Mouse (Mus musculus): ENCODE results near the gene Efcab11. TPM values are rescaled to one million over a fixed set of nuclear protein-coding genes. Genes with fewer than 3 reads are reported as not detected.

Gene Efcab11
- total RNA-seq, 1 experiment = 2.9 TPM

- DNase-seq (ENCODE audit: low read depth, low spot score) = no peak
- H3K36me3 ChIP-seq (ENCODE audit: control insufficient read depth, insufficient read depth, low read length, poor library complexity, severe bottlenecking) = no peaks in the 10 kb centered on the region
- no peaks in the 10 kb centered on the region for H3K9me3 ChIP-seq (ENCODE audit: control insufficient read depth, insufficient read depth, low read depth, low read length)
- no peak overlapping the region for H3K27ac ChIP-seq (ENCODE audit: insufficient read depth, low read depth, low read length, poor library complexity, severe bottlenecking)
- H3K9ac ChIP-seq (ENCODE audit: insufficient read depth, low read depth, low read length, poor library complexity, severe bottlenecking) = no peak overlapping the region
- H3K4me1 ChIP-seq (ENCODE audit: control insufficient read depth in 2 of 2, insufficient read depth in 2 of 2, low read length in 2 of 2, poor library complexity in 1 of 2) = no peaks in the 10 kb centered on the region
- H3K4me3 ChIP-seq (ENCODE audit: insufficient read depth in 1 of 2, low read depth in 1 of 2, low read length in 2 of 2, poor library complexity in 1 of 2, severe bottlenecking in 1 of 2) = no peak overlapping the region
- in situ Hi-C loops (cut with MboI; ENCODE audit: low sequenced_read_pairs in 2 of 2, unreplicated experiment in 2 of 2) = no loop called here
- no peak for TF ChIP-seq ZNF384 (IDR thresholded peaks at IDR 0.05; ENCODE audit: low read depth, low read length)
- TF ChIP-seq CHD2 (IDR thresholded peaks at IDR 0.05; ENCODE audit: low read depth, low read length) = no peak
- no peak for TF ChIP-seq HCFC1 (IDR thresholded peaks at IDR 0.05; ENCODE audit: borderline replicate concordance, insufficient read depth, low read length)
- TF ChIP-seq ZC3H11A (IDR thresholded peaks at IDR 0.05; ENCODE audit: borderline replicate concordance, low read depth, low read length) = no peak
- no peak for TF ChIP-seq MAFK (IDR thresholded peaks at IDR 0.05; ENCODE audit: insufficient read depth, low read depth, low read length)
These were observed 160.0 kb downstream of the Efcab11 start for GRCm38 (mm10) chr12:99724206-99724605.

DNA sequence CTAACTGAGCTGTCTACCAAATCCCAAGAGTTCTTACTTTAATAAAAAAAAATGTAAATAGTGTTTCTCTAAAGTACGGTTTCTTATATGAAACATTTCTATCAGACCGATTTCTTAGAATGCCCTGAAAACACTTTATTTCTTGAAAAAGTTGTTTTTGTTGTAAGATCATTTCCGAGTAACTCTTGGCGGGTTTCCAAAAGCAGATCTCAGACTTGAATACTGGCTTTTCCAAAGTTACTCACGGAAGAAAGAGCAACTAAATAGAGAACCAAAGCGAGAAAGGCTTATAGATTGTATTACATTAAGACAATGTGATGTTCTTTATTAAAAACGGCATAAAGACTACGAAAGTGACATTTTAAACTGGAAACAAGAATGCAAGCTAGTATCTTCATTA, 160.4 kb downstream of the Efcab11 start:
- Histone ChIP-seq H3K36me3 (ENCODE audit: control insufficient read depth, insufficient read depth, low read length, poor library complexity, severe bottlenecking) (no peaks in the 10 kb centered on the region), H3K9ac (ENCODE audit: insufficient read depth, low read depth, low read length, poor library complexity, severe bottlenecking) (no peak overlapping the region), H3K4me3 (ENCODE audit: insufficient read depth in 1 of 2, low read depth in 1 of 2, low read length in 2 of 2, poor library complexity in 1 of 2, severe bottlenecking in 1 of 2) (no peak overlapping the region), H3K27ac (ENCODE audit: insufficient read depth, low read depth, low read length, poor library complexity, severe bottlenecking) (no peak overlapping the region), H3K4me1 (ENCODE audit: control insufficient read depth in 2 of 2, insufficient read depth in 2 of 2, low read length in 2 of 2, poor library complexity in 1 of 2) (no peaks in the 10 kb centered on the region), H3K9me3 (ENCODE audit: control insufficient read depth, insufficient read depth, low read depth, low read length) (no peaks in the 10 kb centered on the region)
- no peak for DNase-seq (ENCODE audit: low read depth, low spot score)
- TF ChIP-seq ZNF384 (IDR thresholded peaks at IDR 0.05; ENCODE audit: low read depth, low read length) (no peak), ZC3H11A (IDR thresholded peaks at IDR 0.05; ENCODE audit: borderline replicate concordance, low read depth, low read length) (no peak), HCFC1 (IDR thresholded peaks at IDR 0.05; ENCODE audit: borderline replicate concordance, insufficient read depth, low read length) (no peak), CHD2 (IDR thresholded peaks at IDR 0.05; ENCODE audit: low read depth, low read length) (no peak), MAFK (IDR thresholded peaks at IDR 0.05; ENCODE audit: insufficient read depth, low read depth, low read length) (no peak)
- in situ Hi-C loops (cut with MboI; ENCODE audit: low sequenced_read_pairs in 2 of 2, unreplicated experiment in 2 of 2) = no loop called here

- TF ChIP-seq CHD2 (IDR thresholded peaks at IDR 0.05; ENCODE audit: low read depth, low read length) (no peak), MAFK (IDR thresholded peaks at IDR 0.05; ENCODE audit: insufficient read depth, low read depth, low read length) (no peak), HCFC1 (IDR thresholded peaks at IDR 0.05; ENCODE audit: borderline replicate concordance, insufficient read depth, low read length) (no peak), ZNF384 (IDR thresholded peaks at IDR 0.05; ENCODE audit: low read depth, low read length) (no peak)
- in situ Hi-C loops (cut with MboI; ENCODE audit: low sequenced_read_pairs in 2 of 2, unreplicated experiment in 2 of 2) = no loop called here
- Histone ChIP-seq H3K9me3 (ENCODE audit: control insufficient read depth, insufficient read depth, low read depth, low read length) (no peaks in the 10 kb centered on the region), H3K4me3 (ENCODE audit: insufficient read depth in 1 of 2, low read depth in 1 of 2, low read length in 2 of 2, poor library complexity in 1 of 2, severe bottlenecking in 1 of 2) (no peak overlapping the region), H3K36me3 (ENCODE audit: control insufficient read depth, insufficient read depth, low read length, poor library complexity, severe bottlenecking) (no peaks in the 10 kb centered on the region), H3K9ac (ENCODE audit: insufficient read depth, low read depth, low read length, poor library complexity, severe bottlenecking) (no peak overlapping the region), H3K4me1 (ENCODE audit: control insufficient read depth in 2 of 2, insufficient read depth in 2 of 2, low read length in 2 of 2, poor library complexity in 1 of 2) (no peaks in the 10 kb centered on the region), H3K27ac (ENCODE audit: insufficient read depth, low read depth, low read length, poor library complexity, severe bottlenecking) (no peak overlapping the region)
- DNase-seq (ENCODE audit: low read depth, low spot score) = no peak
These were observed 162.9 kb downstream of the Efcab11 start for GRCm38 (mm10) chr12:99721318-99721717.

- in situ Hi-C loops (cut with MboI; ENCODE audit: low sequenced_read_pairs in 2 of 2, unreplicated experiment in 2 of 2) = no loop called here
- Histone ChIP-seq H3K27ac (ENCODE audit: insufficient read depth, low read depth, low read length, poor library complexity, severe bottlenecking) (no peak overlapping the region; the same call in 1 of the 2 replicates), H3K9ac (ENCODE audit: insufficient read depth, low read depth, low read length, poor library complexity, severe bottlenecking) (no peak overlapping the region), H3K4me3 (ENCODE audit: insufficient read depth in 1 of 2, low read depth in 1 of 2, low read length in 2 of 2, poor library complexity in 1 of 2, severe bottlenecking in 1 of 2) (peak overlapping the region in 1 of 2 experiments; percentile 14; a peak in 2 of 4 replicates), H3K36me3 (ENCODE audit: control insufficient read depth, insufficient read depth, low read length, poor library complexity, severe bottlenecking) (no peaks in the 10 kb centered on the region), H3K4me1 (ENCODE audit: control insufficient read depth in 2 of 2, insufficient read depth in 2 of 2, low read length in 2 of 2, poor library complexity in 1 of 2) (no peaks in the 10 kb centered on the region), H3K9me3 (ENCODE audit: control insufficient read depth, insufficient read depth, low read depth, low read length) (no peaks in the 10 kb centered on the region)
- DNase-seq (ENCODE audit: low read depth, low spot score) = no peak
- TF ChIP-seq ZC3H11A (IDR thresholded peaks at IDR 0.05; ENCODE audit: borderline replicate concordance, low read depth, low read length) (no peak), HCFC1 (IDR thresholded peaks at IDR 0.05; ENCODE audit: borderline replicate concordance, insufficient read depth, low read length) (no peak), ZNF384 (IDR thresholded peaks at IDR 0.05; ENCODE audit: low read depth, low read length) (no peak), CHD2 (IDR thresholded peaks at IDR 0.05; ENCODE audit: low read depth, low read length) (no peak), MAFK (IDR thresholded peaks at IDR 0.05; ENCODE audit: insufficient read depth, low read depth, low read length) (no peak)
These were observed 164.5 kb downstream of the Efcab11 start for GRCm38 (mm10) chr12:99719777-99720176.

DNA sequence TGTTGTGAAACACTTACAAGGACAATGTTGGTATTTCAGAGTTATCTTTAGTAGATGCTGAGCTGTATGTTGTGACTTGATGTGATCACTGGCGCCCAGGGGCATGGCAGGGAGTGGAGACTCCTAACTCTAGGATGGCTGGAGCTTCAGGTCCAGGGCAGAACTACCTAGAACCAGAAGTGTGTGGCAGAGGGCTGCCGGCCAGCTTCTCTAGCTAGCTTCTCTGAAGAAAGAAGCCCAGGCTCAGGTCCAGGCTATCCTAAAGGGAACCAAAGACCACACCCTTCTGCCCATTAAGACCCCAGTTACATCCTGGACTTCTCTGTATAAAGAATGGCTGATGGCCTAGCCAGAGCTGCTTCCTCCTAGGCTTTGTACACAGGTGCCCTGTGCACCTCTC, 166.1 kb downstream of the Efcab11 start:
- no peaks in the 10 kb centered on the region for H3K36me3 ChIP-seq (ENCODE audit: control insufficient read depth, insufficient read depth, low read length, poor library complexity, severe bottlenecking)
- in situ Hi-C loops (cut with MboI; ENCODE audit: low sequenced_read_pairs in 2 of 2, unreplicated experiment in 2 of 2) = no loop called here
- no peak overlapping the region for H3K27ac ChIP-seq (ENCODE audit: insufficient read depth, low read depth, low read length, poor library complexity, severe bottlenecking)
- no peak for DNase-seq (ENCODE audit: low read depth, low spot score)
- TF ChIP-seq HCFC1 (IDR thresholded peaks at IDR 0.05; ENCODE audit: borderline replicate concordance, insufficient read depth, low read length) (no peak), ZC3H11A (IDR thresholded peaks at IDR 0.05; ENCODE audit: borderline replicate concordance, low read depth, low read length) (no peak), MAFK (IDR thresholded peaks at IDR 0.05; ENCODE audit: insufficient read depth, low read depth, low read length) (no peak), CHD2 (IDR thresholded peaks at IDR 0.05; ENCODE audit: low read depth, low read length) (no peak), ZNF384 (IDR thresholded peaks at IDR 0.05; ENCODE audit: low read depth, low read length) (no peak)
- no peak overlapping the region for H3K9ac ChIP-seq (ENCODE audit: insufficient read depth, low read depth, low read length, poor library complexity, severe bottlenecking)
- no peaks in the 10 kb centered on the region for H3K9me3 ChIP-seq (ENCODE audit: control insufficient read depth, insufficient read depth, low read depth, low read length)
- H3K4me1 ChIP-seq (ENCODE audit: control insufficient read depth in 2 of 2, insufficient read depth in 2 of 2, low read length in 2 of 2, poor library complexity in 1 of 2) = no peaks in the 10 kb centered on the region
- no peak overlapping the region for H3K4me3 ChIP-seq (ENCODE audit: insufficient read depth in 1 of 2, low read depth in 1 of 2, low read length in 2 of 2, poor library complexity in 1 of 2, severe bottlenecking in 1 of 2)
